Mouse (Mus musculus): ENCODE data around the gene Fxn.

The Fxn gene

DNA sequence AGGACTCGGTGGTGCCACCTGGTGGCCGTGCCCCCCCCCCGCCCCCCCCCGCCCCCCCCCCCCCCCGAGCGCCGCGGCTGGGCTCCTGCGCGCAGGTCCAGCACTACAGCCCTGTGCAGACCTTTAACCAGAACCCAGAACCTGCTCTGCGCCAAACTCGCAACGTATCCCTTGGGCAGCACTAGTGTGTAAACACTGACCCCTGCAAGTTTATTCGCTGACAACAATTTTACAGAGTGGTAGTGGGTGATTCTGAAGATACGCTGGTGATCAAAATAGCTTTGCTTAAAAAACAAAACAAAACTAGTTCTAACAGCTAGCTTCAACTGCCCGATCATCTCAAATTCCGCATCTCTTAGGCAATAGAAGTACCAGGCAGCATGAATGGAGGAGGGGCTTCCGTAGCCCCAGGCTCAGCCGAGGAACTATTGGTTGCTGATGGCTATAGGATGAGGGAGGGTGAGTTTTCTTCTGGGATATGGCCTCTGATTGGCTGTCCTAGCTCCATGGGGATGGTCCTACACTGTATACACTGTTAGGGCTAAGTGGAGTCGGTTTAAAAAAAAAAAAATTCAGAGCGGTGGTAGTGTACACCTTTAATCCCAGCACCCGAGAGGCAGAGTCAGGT is at the start of gene Fxn:
Gene Fxn (minus strand): TSS at position 5 of the 628 bp plus-strand sequence.
- in situ Hi-C loops (cut with MboI, MseI): no loop called here

DNA sequence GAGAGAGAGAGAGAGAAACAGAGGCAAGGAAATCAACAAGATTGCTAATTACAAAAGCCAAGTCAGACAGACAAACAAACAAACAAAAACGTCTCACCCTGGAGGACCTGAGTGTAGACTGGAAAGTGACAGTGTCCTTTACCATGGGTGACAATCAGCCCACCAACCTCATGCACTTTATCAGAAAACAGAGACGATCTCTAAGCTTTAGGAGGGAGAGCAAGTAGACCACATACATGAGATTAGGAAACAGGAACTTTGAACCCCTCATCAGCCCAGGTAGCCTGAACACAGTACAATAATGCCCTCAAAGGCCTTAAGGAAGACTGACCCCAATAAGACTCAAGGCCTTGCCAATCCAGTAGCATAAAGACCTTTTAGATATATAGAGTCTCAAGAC is 47.5 kb upstream of the Fxn start:
- in situ Hi-C loops (cut with MboI, MseI): no loop called here

- in situ Hi-C loops (cut with MboI, MseI): no loop called here
Measured at GRCm38 (mm10) chr19:24326969-24327368, 46.6 kb upstream of the Fxn start.

- in situ Hi-C loops (cut with MboI, MseI): no loop called here
Measured at GRCm38 (mm10) chr19:24325692-24326091, 45.3 kb upstream of the Fxn start.

- in situ Hi-C loops (cut with MboI, MseI): no loop called here
Measured at GRCm38 (mm10) chr19:24323841-24324613, 43.6 kb upstream of the Fxn start.

DNA sequence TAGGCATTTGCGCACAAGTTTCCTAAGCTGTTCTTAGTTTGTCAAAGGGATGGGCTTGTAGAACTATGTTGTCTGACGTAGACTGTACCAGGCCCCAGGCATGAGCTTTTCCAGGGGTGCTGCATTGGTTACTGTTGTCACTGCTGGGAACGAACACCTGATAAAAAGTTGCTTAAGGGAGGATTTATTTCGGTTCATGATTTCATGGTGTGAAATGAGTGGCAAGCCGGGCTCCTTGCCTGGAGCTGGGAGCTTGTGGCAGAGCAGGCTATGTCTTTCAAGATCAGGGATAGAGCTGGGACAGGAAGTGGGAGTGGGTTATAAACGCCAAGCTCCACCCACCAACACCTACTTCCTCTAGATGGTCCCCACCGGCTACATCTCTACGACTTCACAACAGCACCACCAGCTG is 41.5 kb upstream of the Fxn start:
- in situ Hi-C loops (cut with MboI, MseI): no loop called here

- in situ Hi-C loops (cut with MboI, MseI): no loop called here
Measured at GRCm38 (mm10) chr19:24321211-24321899, 41.0 kb upstream of the Fxn start.

- in situ Hi-C loops (cut with MboI, MseI): loop anchor here in 1 of 2 experiments (10.0 kb wide), 1 partner anchor 537 kb away; no protein-coding TSS in a partner anchor
Measured at GRCm38 (mm10) chr19:24318172-24318571, 37.8 kb upstream of the Fxn start.

DNA sequence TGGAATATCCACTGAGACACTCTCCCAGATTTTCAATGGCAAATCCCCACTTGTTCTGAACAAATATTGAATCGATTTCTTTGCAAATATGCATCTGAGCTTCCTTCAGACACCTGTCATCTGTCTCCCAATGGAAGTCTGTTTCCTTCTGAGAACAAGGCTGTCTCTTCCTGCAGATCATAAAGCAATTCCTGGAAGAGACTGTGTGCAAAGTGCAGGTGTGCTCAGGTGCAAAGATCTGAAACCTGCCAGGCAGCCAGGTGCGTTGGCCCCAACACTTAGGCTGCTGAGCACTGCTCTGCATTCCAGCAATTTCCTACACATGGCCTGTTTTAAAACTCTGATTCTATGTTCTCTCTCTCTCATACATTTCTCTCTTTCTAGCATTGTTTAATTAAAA is 37.3 kb upstream of the Fxn start:
- in situ Hi-C loops (cut with MboI, MseI): loop anchor here in 1 of 2 experiments (10.0 kb wide), 1 partner anchor 537 kb away; no protein-coding TSS in a partner anchor

DNA sequence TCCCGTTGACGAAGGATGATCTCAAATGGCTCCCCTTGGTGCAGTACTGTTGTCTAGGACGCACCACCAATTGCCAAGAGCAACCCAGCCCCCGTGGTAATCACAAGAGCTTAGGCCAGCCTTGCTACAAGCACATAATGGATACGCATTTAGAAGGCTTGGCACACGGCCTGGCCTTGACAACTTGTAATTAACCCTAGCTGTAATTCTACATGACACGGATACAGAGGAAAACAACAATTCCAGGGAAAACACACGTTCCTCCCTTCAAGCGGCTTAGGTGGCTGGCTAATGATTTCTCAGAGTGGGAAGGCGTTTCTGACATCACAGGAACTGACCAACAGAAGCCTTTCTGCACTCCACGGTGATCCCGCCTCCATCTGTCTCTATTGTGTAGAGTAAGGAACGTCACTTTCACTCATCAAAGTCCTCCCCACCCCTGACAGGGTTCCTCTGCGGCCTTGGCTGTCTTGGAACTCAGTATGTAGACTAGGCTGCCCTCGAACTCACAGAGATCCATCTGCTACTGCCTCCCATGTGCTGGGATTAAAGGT is 36.7 kb upstream of the Fxn start:
- in situ Hi-C loops (cut with MboI, MseI): loop anchor here in 1 of 2 experiments (10.0 kb wide), 1 partner anchor 538 kb away; no protein-coding TSS in a partner anchor

DNA sequence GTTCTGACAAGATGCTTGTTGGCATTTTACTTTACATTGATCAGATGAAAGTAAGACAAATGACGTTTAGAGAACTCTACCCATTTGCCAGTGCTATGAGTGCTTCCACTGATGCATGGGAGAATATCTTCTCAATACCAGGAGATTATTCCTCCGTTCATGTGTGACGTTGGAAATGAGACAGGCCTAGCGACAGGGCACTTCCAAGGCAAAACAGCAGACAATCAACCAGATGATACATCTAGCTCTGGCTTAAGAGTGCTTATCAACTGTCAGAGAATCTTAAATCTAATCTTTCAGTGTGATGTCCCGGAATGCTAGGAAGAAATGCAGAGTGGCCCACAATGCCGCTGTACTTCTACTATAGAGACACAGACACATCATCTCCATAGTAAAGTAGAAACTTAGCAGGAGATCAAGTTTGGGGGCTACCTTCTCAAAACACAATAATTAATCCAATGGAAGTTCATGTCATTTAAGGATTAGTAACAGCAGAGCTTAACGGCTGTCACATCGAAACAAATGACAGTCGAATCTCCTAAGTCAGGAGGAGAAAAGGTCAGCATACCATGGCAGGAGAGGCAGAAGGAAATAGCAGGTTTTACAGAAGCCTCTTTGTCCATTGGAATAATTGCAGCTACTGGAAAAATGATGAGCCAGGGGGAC is 35.8 kb upstream of the Fxn start:
- in situ Hi-C loops (cut with MboI, MseI): loop anchor here in 1 of 2 experiments (10.0 kb wide), 1 partner anchor 539 kb away; no protein-coding TSS in a partner anchor

GRCm38 (mm10) chr19:24315234-24315633 is 34.8 kb upstream of the Fxn start:
- in situ Hi-C loops (cut with MboI, MseI): loop anchor here in 1 of 2 experiments (10.0 kb wide), 1 partner anchor 540 kb away; no protein-coding TSS in a partner anchor

DNA sequence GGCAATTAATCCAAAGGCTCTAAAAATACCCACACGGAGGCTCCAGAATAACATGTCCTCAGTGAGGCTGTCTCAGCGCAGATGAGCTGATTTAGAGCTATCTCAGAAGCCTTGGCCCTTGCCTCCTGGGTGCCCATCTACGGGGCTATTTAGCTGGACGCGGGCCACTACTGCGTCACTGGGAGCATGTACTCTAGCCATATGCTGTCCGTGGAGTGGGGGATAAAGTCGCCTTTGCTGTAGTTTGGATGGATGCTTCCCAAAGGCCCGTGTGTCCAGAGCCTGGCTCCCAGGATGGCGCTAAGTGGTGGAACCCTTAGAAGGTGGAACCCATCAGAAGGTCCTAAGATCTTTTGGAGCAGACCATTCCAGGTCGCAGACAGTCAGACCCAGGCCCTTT is 34.3 kb upstream of the Fxn start:
- in situ Hi-C loops (cut with MboI, MseI): loop anchor here in 1 of 2 experiments (10.0 kb wide), 1 partner anchor 540 kb away; no protein-coding TSS in a partner anchor

DNA sequence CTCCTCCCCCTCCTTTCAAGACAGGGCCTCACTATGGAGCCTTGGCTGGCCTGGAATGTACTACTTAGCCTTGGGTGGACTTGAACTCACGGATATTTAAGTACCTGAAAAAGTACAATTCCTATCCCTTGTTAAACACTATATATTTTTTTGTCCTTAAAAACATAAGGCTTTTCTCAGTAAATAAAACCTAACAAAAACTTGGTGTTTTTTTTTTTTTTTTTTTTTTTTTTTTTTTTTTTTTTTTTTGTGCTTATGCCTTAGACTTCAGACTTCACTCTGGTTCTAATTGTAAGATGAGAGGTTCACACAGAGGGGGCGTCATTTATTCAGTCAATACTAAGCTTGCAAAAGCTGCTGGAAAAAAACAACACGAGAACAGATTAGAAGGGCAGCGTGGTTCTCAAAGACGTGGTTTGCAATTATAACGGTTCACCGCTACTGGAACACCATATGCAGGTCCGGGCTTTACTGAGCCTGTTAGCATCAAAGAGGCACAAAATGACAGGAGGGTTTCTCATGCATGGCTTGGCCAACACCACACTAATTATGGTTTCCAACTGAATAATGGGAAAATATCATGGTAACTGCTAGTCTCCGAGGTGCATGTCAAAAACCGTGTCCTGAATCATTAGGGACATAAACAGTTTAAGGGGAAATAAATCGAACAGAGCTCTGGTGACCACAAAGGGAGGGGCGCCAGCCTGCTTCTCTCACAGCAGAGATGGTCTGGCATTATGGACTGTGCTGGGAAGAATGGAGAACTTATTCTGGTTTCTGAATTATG is 32.3 kb upstream of the Fxn start:
- in situ Hi-C loops (cut with MboI, MseI): loop anchor here in 1 of 2 experiments (10.0 kb wide), 1 partner anchor 542 kb away; no protein-coding TSS in a partner anchor

DNA sequence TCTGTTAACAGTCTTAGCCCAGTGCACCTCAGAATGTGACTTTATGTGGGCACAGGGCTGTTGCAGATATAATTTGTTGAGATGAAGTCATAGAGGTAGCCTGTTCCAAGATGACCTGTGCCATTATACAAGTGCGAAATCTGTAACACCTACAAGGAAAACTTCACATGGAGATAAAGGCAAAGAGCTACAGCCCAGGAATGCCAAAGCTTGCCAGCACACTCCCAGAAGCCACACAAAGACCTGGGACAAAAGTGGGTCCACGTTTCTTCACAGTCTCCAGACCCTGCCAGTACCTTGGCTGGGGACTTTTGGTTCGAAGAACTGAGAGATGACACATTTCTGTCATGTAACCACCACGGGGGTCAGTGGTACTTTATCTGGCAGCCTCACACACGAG is 31.6 kb upstream of the Fxn start:
- in situ Hi-C loops (cut with MboI, MseI): loop anchor here in 1 of 2 experiments (10.0 kb wide), 1 partner anchor 543 kb away; no protein-coding TSS in a partner anchor

DNA sequence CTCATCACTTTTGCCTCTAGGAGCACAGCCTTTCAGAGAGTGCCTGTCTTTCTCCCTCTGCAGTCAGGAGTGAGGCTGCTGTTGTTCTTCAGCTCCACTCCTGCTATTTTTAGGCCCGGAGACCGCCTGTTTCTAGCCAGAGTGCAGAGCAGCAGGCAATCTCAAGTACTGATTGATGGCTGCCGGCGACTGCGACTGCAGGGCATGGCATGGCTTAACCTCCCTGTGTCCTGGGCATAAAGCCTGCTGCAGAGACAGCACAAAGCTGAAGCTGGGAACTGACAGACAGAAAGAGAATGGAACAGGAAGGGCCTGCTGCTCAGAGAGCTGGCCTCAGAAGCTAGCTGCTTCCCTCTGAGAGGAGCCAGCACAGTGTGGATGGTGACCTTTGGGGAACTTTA is 27.9 kb upstream of the Fxn start:
- in situ Hi-C loops (cut with MboI, MseI): no loop called here

GRCm38 (mm10) chr19:24307271-24308221 is 27.1 kb upstream of the Fxn start:
- in situ Hi-C loops (cut with MboI, MseI): no loop called here

- in situ Hi-C loops (cut with MboI, MseI): no loop called here
Measured at GRCm38 (mm10) chr19:24306351-24306750, 25.9 kb upstream of the Fxn start.

DNA sequence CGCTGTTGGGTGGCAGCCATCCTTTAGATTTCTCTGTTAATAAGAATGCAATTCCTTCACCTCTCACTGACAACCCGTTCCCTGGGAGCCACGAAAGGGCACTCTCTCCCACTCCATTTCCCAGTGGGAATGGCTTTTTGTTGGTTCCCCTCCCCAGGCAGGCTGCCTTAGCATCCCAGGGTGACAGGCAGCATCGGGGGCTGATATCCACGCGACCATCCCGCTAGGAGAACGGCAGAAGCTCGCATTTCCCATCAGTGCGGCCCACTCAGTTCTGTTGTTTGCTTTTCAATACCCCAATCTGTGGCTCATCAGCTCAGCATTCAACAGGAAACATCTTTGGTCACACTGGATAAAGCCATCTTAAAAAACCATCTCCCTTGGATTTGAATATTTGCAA is 21.8 kb upstream of the Fxn start:
- in situ Hi-C loops (cut with MboI, MseI): no loop called here
